Mouse (Mus musculus) left cerebral cortex, postnatal 10 days (tissue): ENCODE data around the gene Mdm2. TPM values are rescaled to one million over a fixed set of nuclear protein-coding genes. Genes with fewer than 3 reads are reported as not detected.
A peak's percentile ranks its signal among the peaks of the same experiment; 100 is the strongest.

Experiments
- DNase-seq, 2 experiments: peaks; one replicate each; pipeline ENCODE4 v3.0.0; 2021 to 2022; ENCODE audit warnings: low spot score in 2 of 2, mixed read lengths in 1 of 2; ENCODE audit errors: extremely low spot score in 1 of 2
- intact Hi-C: fragments of 180-260 bp; cut with DNase I; formaldehyde crosslinking; loops from one replicate; pipeline ENCODE4 v1.15.1; 2025
- total RNA-seq, 2 experiments: library from RNA; stranded (reverse); gene quantifications; 2 replicates each; pipeline ENCODE4 v1.2.3; 2021

Gene Mdm2
- total RNA-seq, 2 experiments from 2014 or later, result 39.5 to 42.1 TPM

GRCm38 (mm10) chr10:117655908-117656661 lies 54.5 kb downstream of the Mdm2 start:
- intact Hi-C loops, result no loop called here
- no peak for DNase-seq

GRCm38 (mm10) chr10:117655460-117655859 lies 55.1 kb downstream of the Mdm2 start:
- intact Hi-C loops, result no loop called here
- no peak for DNase-seq

GRCm38 (mm10) chr10:117654576-117655123 lies 55.9 kb downstream of the Mdm2 start:
- intact Hi-C loops, result no loop called here
- DNase-seq, result no peak

GRCm38 (mm10) chr10:117653779-117654173 lies 56.8 kb downstream of the Mdm2 start:
- intact Hi-C loops, result no loop called here
- DNase-seq, result no peak

GRCm38 (mm10) chr10:117652930-117653778 lies 57.4 kb downstream of the Mdm2 start:
- DNase-seq, result no peak
- intact Hi-C loops, result no loop called here

GRCm38 (mm10) chr10:117652378-117652774 lies 58.2 kb downstream of the Mdm2 start:
- intact Hi-C loops, result no loop called here
- no peak for DNase-seq

GRCm38 (mm10) chr10:117651587-117652377 lies 58.8 kb downstream of the Mdm2 start:
- DNase-seq, result peak in 1 of 2 experiments; percentile 33
- intact Hi-C loops, result no loop called here

GRCm38 (mm10) chr10:117650725-117651124 lies 59.8 kb downstream of the Mdm2 start:
- DNase-seq, result no peak
- intact Hi-C loops, result no loop called here

- DNase-seq, result no peak
- intact Hi-C loops, result no loop called here
These were observed 60.4 kb downstream of the Mdm2 start for GRCm38 (mm10) chr10:117650042-117650655.

GRCm38 (mm10) chr10:117649292-117650041 lies 61.1 kb downstream of the Mdm2 start:
- intact Hi-C loops, result no loop called here
- DNase-seq, result no peak

GRCm38 (mm10) chr10:117648643-117649042 lies 61.9 kb downstream of the Mdm2 start:
- no peak for DNase-seq
- intact Hi-C loops, result no loop called here

GRCm38 (mm10) chr10:117647964-117648472 lies 62.5 kb downstream of the Mdm2 start:
- no peak for DNase-seq
- intact Hi-C loops, result no loop called here

GRCm38 (mm10) chr10:117647158-117647505 lies 63.4 kb downstream of the Mdm2 start:
- intact Hi-C loops, result no loop called here
- peak; percentile 60 to 74 for DNase-seq

GRCm38 (mm10) chr10:117646482-117647157 lies 63.9 kb downstream of the Mdm2 start:
- DNase-seq, result no peak
- intact Hi-C loops, result no loop called here

GRCm38 (mm10) chr10:117645487-117645964 lies 65.0 kb downstream of the Mdm2 start:
- intact Hi-C loops, result no loop called here
- DNase-seq, result no peak

- intact Hi-C loops, result no loop called here
- no peak for DNase-seq
These were observed 65.7 kb downstream of the Mdm2 start for GRCm38 (mm10) chr10:117644828-117645227.

GRCm38 (mm10) chr10:117644429-117644748 lies 66.2 kb downstream of the Mdm2 start:
- intact Hi-C loops, result no loop called here

More at GRCm38 (mm10) chr10:117644429-117644748, 66.2 kb downstream of the Mdm2 start:
- no peak for DNase-seq
